Mouse (Mus musculus) embryonic facial prominence, embryonic 13.5 days (tissue): ENCODE measurements around the gene Ubr7. TPM values are rescaled to one million over a fixed set of nuclear protein-coding genes. Genes with fewer than 3 reads are reported as not detected.

ENCODE experiments used
- ATAC-seq: fragments of 200-750 bp; cut with Nextera tagmentation; 2 replicates; pipeline ENCODE4 v1.8.0; 2017; ENCODE audit warnings: low read depth; ENCODE audit not compliant: insufficient number of reproducible peaks, insufficient read depth, low FRiP score, low TSS enrichment
- H3K27ac ChIP-seq: fragments of 300-500 bp; sonication (generic); 2 replicates; pipeline ENCODE4 v1.5.1; 2015; ENCODE audit warnings: moderate library complexity, mild to moderate bottlenecking, inconsistent platforms
- H3K27me3 ChIP-seq: fragments of 300-500 bp; sonication (generic); 2 replicates; pipeline ENCODE4 v1.6.1; 2015; ENCODE audit warnings: mild to moderate bottlenecking, inconsistent platforms
- H3K36me3 ChIP-seq: fragments of 300-500 bp; sonication (generic); 2 replicates; pipeline ENCODE4 v1.6.1; 2015; ENCODE audit warnings: mild to moderate bottlenecking, inconsistent platforms
- H3K4me1 ChIP-seq: fragments of 300-500 bp; sonication (generic); 2 replicates; pipeline ENCODE4 v1.6.1; 2015; ENCODE audit warnings: inconsistent platforms
- H3K4me2 ChIP-seq: fragments of 300-500 bp; sonication (generic); 2 replicates; pipeline ENCODE4 v1.6.1; 2015; ENCODE audit warnings: moderate library complexity, mild to moderate bottlenecking, inconsistent platforms
- H3K4me3 ChIP-seq: fragments of 300-500 bp; sonication (generic); 2 replicates; pipeline ENCODE4 v1.5.1; 2015; ENCODE audit warnings: mild to moderate bottlenecking, inconsistent platforms
- H3K9ac ChIP-seq: fragments of 300-500 bp; sonication (generic); 2 replicates; pipeline ENCODE4 v1.6.1; 2015; ENCODE audit warnings: mild to moderate bottlenecking, inconsistent platforms
- H3K9me3 ChIP-seq: fragments of 300-500 bp; sonication (generic); 2 replicates; pipeline ENCODE4 v1.6.1; 2016; ENCODE audit warnings: inconsistent platforms
- WGBS: fragments of 180-500 bp; shearing (Covaris S2); methylation state at CpG from one replicate; pipeline ENCODE4 v1.1.7; 2015; ENCODE audit warnings: mixed read lengths; 5-methylcytosine and 5-hydroxymethylcytosine counted together
- polyA plus RNA-seq: library from polyadenylated mRNA; unstranded; fragments of >200 nt; fragmentation: Nextera tagmentation; extraction: Ambion mirVana; gene quantifications from 2 replicates; pipeline ENCODE4 v1.2.1, GENCODE M21; 2015

Ubr7 gene
- polyA plus RNA-seq: 42.1 and 44.7 TPM in 2 replicates

DNA sequence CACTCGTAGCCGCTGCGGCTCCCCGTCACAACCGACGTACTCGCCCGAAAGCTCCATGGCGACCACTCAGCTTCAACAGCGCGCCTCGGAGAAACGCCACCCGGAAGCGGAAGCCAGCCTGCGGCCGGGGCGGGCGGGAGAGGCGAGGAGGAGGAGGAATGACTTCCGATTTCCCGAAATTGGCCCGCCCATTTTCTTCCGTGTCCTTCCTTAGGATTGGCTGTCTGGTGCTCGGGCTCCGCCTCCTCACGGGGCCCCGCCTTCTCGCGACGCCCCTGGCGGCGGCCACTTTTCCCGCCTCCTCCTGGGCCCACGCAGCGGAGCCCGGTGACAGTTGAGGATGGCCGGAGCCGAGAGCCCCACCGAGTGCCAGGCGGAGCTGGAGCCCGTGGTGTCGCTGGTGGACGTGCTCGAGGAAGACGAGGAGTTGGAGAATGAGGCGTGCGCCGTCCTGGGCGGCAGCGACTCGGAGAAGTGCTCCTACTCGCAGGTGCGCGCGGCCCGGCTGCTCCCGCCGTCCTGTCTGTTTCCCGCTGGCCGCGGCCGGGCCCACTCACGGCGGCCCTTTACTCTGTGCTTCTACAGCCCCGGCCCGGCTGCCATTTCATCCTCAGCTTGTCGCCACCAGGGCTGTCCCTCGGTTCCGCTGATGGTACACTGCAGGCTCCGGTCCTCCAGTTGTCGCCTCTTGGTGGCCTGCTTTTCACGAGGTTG, at the start of gene Ubr7, which contains the start of the genes Gm28051 and Gon7:
Gene Ubr7 (plus strand): TSS at position 279 of the 714 bp plus-strand sequence.
Gene Gm28051 (minus strand): TSS at position 77 of the 714 bp plus-strand sequence.
Gene Gon7 (minus strand): TSS at position 115 of the 714 bp plus-strand sequence.
- H3K4me3 ChIP-seq: peak within 1 kb of the TSS; percentile 93

DNA sequence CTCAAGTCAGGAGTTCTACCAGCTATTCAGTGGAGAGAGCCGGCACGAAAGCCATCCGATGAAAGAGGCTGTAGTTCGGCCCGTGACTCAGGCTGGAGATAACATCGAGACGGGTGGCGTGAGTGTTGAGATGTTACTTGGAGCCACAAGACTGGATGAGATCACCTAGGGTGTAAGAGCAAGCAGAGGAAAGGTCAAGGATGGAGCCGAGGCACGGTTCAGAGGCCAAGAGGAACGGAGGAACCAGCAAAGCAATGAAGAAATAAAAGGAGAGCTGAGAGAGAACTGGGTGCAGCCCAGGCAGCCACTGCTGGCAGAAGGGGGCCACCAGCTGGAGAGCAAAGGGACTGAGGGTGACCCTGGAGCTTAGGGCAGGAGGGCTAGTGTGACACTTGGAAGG, 49.5 kb upstream of the Ubr7 start:
- no peak for ATAC-seq
- no peak overlapping the region for H3K4me3 ChIP-seq
- WGBS: 85% methylated on average over 11 of the region's 11 CpGs

More for the DNA sequence above, at the start of gene Ubr7, which contains the start of the genes Gm28051 and Gon7:
- ATAC-seq: peak; percentile 93
- H3K9me3 ChIP-seq: no peaks in the 10 kb centered on the region
- WGBS: under 1% methylated on average over 73 of the region's 73 CpGs
- H3K4me2 ChIP-seq: peak within 1 kb of the TSS; percentile 86
- peak within 1 kb of the TSS; percentile 87 for H3K27ac ChIP-seq
- no peaks in the 10 kb centered on the region for H3K27me3 ChIP-seq
- H3K9ac ChIP-seq: peak within 1 kb of the TSS; percentile 87
- H3K36me3 ChIP-seq: peaks cover 3% of the 10 kb centered on the region; the same call in 1 of the 2 replicates
- peaks cover 23% of the 10 kb centered on the region for H3K4me1 ChIP-seq

DNA sequence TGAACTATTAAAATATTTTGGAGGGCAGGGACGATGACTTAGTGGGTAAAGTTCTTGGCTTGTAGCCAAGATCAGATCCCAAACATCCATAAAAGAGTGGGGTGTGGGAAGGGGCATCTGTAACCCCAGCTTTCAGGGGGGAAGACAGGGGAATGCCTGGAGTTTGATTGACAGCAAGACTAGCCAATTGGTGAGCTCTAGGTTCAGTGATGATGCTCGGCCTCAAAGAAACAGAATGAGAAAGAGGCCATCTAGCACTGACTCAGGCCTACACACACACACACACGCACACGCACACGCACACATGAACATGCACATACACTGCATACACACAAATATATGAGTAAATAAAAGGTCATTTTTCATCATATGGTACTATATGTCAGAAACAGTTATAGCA, 47.9 kb upstream of the Ubr7 start:
- H3K36me3 ChIP-seq: no peaks in the 10 kb centered on the region
- H3K4me1 ChIP-seq: peaks cover 10% of the 10 kb centered on the region
- H3K9me3 ChIP-seq: no peaks in the 10 kb centered on the region
- no peak overlapping the region for H3K4me3 ChIP-seq
- no peak overlapping the region for H3K4me2 ChIP-seq
- WGBS: 82% methylated on average over 5 of the region's 5 CpGs
- no peak overlapping the region for H3K9ac ChIP-seq
- ATAC-seq: no peak
- H3K27ac ChIP-seq: no peak overlapping the region
- H3K27me3 ChIP-seq: 0 out of 2 replicates have a peak, but pooled peaks cover 2% of the 10 kb centered on the region

More for the DNA sequence above, 49.5 kb upstream of the Ubr7 start:
- no peak overlapping the region for H3K4me2 ChIP-seq
- no peak overlapping the region for H3K9ac ChIP-seq
- H3K27me3 ChIP-seq: 0 out of 2 replicates have a peak, but pooled peaks cover 2% of the 10 kb centered on the region
- H3K9me3 ChIP-seq: no peaks in the 10 kb centered on the region
- no peak overlapping the region for H3K27ac ChIP-seq
- H3K4me1 ChIP-seq: peaks cover 19% of the 10 kb centered on the region
- H3K36me3 ChIP-seq: no peaks in the 10 kb centered on the region

DNA sequence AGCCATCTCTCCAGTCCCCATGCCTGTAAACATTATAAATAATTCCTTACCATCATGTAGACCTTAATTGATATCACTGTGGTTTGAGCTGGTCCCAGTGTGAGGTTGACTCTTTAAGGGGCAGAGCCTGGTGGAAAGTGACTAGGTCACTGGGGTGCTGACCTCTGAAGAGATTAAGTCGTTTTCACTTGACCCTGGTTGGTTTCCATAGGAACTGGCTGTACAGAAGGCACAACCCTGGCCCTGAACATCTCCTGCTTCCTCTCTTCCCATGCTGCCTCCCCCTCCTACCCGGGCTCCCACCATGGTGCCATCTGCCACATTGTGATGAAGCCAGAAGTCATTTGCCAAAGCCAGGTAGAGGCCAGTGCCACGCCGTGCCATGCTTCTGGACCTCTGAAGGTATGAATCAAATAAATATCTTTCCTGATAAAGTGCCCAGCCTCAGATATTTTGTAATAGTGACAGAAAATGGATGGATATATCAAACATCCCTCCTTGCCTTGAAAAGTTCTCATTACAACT, 46.9 kb upstream of the Ubr7 start:
- H3K9me3 ChIP-seq: no peaks in the 10 kb centered on the region
- H3K36me3 ChIP-seq: no peaks in the 10 kb centered on the region
- no peak overlapping the region for H3K4me2 ChIP-seq
- H3K27ac ChIP-seq: no peak overlapping the region
- 56% methylated on average over 4 of the region's 4 CpGs for WGBS
- H3K4me3 ChIP-seq: no peak overlapping the region
- H3K4me1 ChIP-seq: peaks cover 2% of the 10 kb centered on the region; the same call in 1 of the 2 replicates
- no peak overlapping the region for H3K9ac ChIP-seq
- ATAC-seq: no peak
- H3K27me3 ChIP-seq: 0 out of 2 replicates have a peak, but pooled peaks cover 2% of the 10 kb centered on the region

DNA sequence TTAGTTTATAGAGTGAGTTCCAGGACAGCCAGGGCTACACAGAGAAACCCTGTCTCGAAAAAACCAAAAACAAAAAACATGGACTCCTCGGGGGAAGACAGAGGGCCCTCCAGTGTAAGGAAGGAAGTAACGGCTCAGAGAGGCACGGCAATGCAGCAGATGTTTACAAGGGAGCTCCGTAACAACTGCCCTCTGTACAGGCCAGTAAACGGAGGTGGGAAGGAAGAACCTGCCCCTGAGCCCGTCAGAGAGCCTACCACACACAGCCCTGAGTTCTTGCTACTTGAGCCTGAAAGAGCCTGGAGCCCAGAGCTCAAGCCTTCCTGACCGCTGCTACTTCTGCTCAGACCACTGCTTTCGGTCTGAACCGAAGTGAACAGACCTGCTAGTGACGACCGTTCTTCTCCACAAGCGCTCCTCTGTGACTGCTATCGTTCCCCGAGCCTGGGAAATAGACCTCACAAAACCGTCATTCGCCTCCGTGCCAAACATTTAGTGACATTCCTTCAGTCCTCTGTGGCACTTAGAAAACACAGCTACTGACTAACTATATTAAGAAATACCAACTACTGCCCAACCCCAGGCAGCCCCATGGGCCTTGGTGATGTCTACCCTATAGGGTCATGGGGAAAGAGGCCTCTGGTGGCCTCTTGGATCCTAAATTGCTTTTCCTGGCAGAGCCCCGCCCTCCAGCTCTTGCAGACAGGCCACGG, 44.5 kb upstream of the Ubr7 start:
- no peak overlapping the region for H3K27ac ChIP-seq
- no peak for ATAC-seq

DNA sequence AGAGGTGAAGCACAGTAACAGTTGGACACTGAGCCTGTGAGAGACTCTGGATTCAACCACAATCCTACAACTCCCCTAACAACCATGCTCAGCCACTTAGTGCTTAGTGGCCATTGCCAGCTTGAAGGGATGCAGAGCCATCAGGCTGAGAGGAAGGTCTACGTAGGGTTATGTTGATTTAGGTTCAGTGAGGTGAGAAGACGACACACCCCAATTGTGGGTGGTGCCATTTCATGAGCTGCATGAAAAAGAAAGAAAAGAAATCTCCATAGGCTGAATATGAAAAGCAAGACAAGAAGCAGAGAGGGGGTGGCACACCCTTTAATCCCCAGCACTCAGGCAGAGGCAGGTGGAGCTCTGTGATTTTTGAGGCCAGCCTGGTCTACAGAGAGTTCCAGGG, 43.7 kb upstream of the Ubr7 start:
- no peaks in the 10 kb centered on the region for H3K27me3 ChIP-seq
- no peak overlapping the region for H3K27ac ChIP-seq
- H3K9me3 ChIP-seq: no peaks in the 10 kb centered on the region
- no peak overlapping the region for H3K9ac ChIP-seq
- no peaks in the 10 kb centered on the region for H3K36me3 ChIP-seq
- H3K4me3 ChIP-seq: no peak overlapping the region
- H3K4me2 ChIP-seq: no peak overlapping the region
- no peak for ATAC-seq
- WGBS: 84% methylated on average over 2 of the region's 2 CpGs
- peaks cover 2% of the 10 kb centered on the region; the same call in 1 of the 2 replicates for H3K4me1 ChIP-seq

More for the DNA sequence above, 44.5 kb upstream of the Ubr7 start:
- Histone ChIP-seq H3K4me1 (no peaks in the 10 kb centered on the region), H3K9me3 (no peaks in the 10 kb centered on the region), H3K4me2 (no peak overlapping the region), H3K36me3 (no peaks in the 10 kb centered on the region), H3K9ac (no peak overlapping the region), H3K27me3 (no peaks in the 10 kb centered on the region), H3K4me3 (no peak overlapping the region)
- WGBS: 64% methylated on average over 20 of the region's 20 CpGs

DNA sequence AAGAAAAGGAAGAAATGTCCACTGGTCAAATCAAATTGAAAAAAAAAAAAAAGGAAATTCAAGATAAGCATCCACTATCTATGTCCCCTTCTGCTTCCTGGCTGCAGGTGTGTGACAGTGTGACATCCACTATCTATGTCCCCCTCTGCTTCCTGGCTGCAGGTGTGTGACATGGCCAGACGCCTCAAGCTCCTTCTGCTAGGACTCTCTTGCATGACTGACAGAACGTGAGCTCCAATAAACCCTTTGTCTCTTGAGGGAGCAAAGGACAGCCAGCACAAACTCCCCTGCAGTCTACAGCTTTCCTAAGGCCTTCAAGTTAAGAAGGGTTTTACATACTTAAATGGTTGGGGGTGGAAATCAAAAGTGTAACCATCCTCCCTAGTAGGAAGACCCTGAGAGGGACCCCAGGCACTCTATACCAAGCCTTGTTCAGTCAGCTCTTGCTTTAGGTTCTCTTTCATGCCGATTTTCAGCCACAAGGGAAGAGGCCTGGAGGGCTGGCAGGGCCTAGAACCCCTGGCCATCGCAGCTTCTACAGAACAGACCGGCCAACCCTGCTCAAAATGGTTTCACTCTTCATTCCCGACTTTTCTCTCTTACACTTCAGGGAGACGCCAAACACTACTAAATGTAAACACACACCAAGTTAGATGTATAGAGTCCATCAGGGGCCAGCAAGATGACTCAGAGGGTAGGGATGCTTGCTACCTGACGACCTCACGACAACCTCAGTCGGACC, 42.9 kb upstream of the Ubr7 start:
- no peaks in the 10 kb centered on the region for H3K9me3 ChIP-seq
- ATAC-seq: no peak
- H3K27me3 ChIP-seq: no peaks in the 10 kb centered on the region
- no peaks in the 10 kb centered on the region for H3K36me3 ChIP-seq
- WGBS: 81% methylated on average over 10 of the region's 10 CpGs
- no peak overlapping the region for H3K4me2 ChIP-seq
- no peak overlapping the region for H3K4me3 ChIP-seq
- H3K27ac ChIP-seq: no peak overlapping the region
- H3K4me1 ChIP-seq: peaks cover 9% of the 10 kb centered on the region
- H3K9ac ChIP-seq: no peak overlapping the region

DNA sequence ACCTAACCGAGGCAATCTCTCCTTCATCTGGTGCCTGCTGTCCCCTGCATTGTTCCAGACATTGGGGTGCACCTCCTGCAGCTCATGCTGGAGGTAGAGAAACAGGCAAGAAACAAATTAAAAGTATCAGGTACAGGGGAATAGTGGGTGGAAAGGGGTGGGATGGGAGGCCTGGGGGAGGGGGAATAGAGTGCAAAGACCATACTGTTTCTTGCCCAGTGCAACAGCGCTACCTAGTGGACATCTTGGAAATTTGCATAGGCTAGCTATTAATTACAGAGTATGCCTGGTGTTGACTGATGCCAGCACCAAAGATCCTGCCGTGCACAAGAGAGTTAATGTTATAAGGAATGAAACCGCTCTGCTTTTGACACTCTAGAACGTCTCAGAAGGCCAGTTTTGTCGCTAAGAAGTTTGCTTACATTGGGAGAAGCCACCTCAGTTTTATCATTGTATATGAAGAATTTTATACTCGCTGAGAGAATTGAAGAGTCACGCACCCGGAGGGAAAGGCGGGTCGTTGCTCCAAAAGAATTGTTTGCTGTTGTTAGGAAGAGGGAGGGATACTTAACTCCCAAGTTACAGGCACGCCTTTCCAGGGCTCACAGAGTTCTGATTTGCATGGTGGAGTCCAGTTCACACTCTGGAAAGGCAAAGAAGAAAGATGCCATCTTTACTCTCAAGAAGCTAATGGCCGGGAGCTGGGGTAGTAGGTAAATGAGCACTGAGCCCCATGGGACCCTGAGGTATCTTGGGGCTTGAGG, 38.0 kb upstream of the Ubr7 start:
- Histone ChIP-seq H3K36me3 (no peaks in the 10 kb centered on the region), H3K4me3 (peak overlapping the region; percentile 6; the same call in 1 of the 2 replicates), H3K4me1 (peaks cover 14% of the 10 kb centered on the region), H3K27me3 (no peaks in the 10 kb centered on the region), H3K9ac (no peak overlapping the region), H3K4me2 (peak overlapping the region; percentile 47), H3K9me3 (no peaks in the 10 kb centered on the region), H3K27ac (no peak overlapping the region)
- no peak for ATAC-seq
- 25% methylated on average over 13 of the region's 13 CpGs for WGBS

DNA sequence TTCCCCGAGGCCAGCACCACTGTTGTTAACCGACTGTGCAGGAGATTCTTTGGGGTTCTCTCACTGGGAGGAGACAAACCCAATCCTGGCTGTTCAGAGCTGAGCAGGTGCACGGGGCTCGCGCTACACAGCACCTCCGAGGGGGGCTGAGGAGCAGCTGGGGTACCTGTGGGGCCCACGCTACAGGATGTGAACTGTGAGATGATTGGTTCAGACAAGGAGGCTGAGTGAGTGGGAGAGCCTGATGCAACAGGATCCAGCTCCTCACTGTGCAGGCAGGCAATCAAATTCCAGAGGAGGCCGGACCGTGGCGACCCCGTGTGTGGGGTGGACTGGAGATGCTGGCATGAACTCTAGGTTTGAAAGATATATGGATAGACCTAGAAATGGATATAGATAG, 35.3 kb upstream of the Ubr7 start:
- no peak overlapping the region for H3K9ac ChIP-seq
- no peaks in the 10 kb centered on the region for H3K36me3 ChIP-seq
- no peak for ATAC-seq
- no peaks in the 10 kb centered on the region for H3K27me3 ChIP-seq
- H3K4me2 ChIP-seq: no peak overlapping the region
- peaks cover 18% of the 10 kb centered on the region for H3K4me1 ChIP-seq
- no peak overlapping the region for H3K4me3 ChIP-seq
- H3K27ac ChIP-seq: no peak overlapping the region
- 50% methylated on average over 11 of the region's 11 CpGs for WGBS
- no peaks in the 10 kb centered on the region for H3K9me3 ChIP-seq

DNA sequence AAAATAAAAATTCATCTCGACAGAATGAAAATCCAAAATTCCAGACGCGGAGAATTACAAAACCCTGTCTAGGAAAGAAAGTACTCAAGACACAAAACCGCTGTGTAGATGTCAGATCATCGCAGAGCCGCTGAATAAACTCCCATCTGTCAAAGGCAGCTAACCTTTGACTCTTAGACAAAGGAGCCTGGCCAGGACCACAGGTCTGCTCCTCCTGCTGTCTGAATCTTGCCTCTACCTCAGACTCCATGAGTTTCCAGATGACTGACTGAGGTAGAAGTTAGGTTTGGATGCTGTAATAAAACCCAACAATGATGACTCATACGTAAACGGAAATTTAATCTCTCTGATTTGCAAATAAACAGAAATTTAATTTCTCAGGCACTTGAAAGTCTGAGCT, 34.8 kb upstream of the Ubr7 start:
- H3K27ac ChIP-seq: no peak overlapping the region
- no peak overlapping the region for H3K4me3 ChIP-seq
- H3K36me3 ChIP-seq: no peaks in the 10 kb centered on the region
- no peak overlapping the region for H3K9ac ChIP-seq
- no peak for ATAC-seq
- H3K9me3 ChIP-seq: no peaks in the 10 kb centered on the region
- H3K27me3 ChIP-seq: no peaks in the 10 kb centered on the region
- H3K4me1 ChIP-seq: peaks cover 18% of the 10 kb centered on the region
- no peak overlapping the region for H3K4me2 ChIP-seq
- 70% methylated on average over 8 of the region's 8 CpGs for WGBS
